Mouse (Mus musculus) CH12.LX (cell line): ENCODE measurements around the gene Traf4. TPM values are rescaled to one million over a fixed set of nuclear protein-coding genes. Genes with fewer than 3 reads are reported as not detected.

ENCODE experiments used
- DNase-seq: peaks from one replicate; pipeline ENCODE4 v3.0.0-alpha.2; 2013; ENCODE audit errors: extremely low read depth
- H3K27ac ChIP-seq: 2 replicates; pipeline ENCODE4 v1.5.1; 2012; ENCODE audit warnings: low read depth, mild to moderate bottlenecking, control low read depth, moderate library complexity; ENCODE audit not compliant: insufficient read depth
- H3K27me3 ChIP-seq: replicated peaks from 2 replicates; pipeline ENCODE3; 2012; ENCODE audit warnings: inconsistent platforms
- H3K36me3 ChIP-seq, 2 experiments: replicated peaks in 1 of 2; 2 replicates each; pipeline versions ENCODE3 to v1.6.1; 2012; ENCODE audit warnings: inconsistent platforms in 1 of 2, low read length in 1 of 2, mild to moderate bottlenecking in 1 of 2, mixed read lengths in 1 of 2, moderate library complexity in 1 of 2; ENCODE audit not compliant: control insufficient read depth in 1 of 2, insufficient read depth in 1 of 2
- H3K4me1 ChIP-seq, 2 experiments: 2 replicates each; pipeline ENCODE4 v1.6.1; 2012; ENCODE audit warnings: inconsistent platforms in 1 of 2, moderate library complexity in 1 of 2; ENCODE audit not compliant: insufficient read depth in 2 of 2, control insufficient read depth in 1 of 2
- H3K4me2 ChIP-seq: 2 replicates; pipeline ENCODE4 v1.6.1; 2012; ENCODE audit warnings: low read depth, mild to moderate bottlenecking, control low read depth; ENCODE audit not compliant: poor library complexity, insufficient read depth, severe bottlenecking
- H3K4me3 ChIP-seq, 3 experiments: fragments of 150-350 bp in 1 of 3; sonication (generic) in 1 of 3; replicated peaks in 1 of 3; 2 replicates each; pipeline versions ENCODE3 to v1.5.1; 2011 to 2012; ENCODE audit warnings: low read depth in 2 of 3, low read length in 2 of 3, mild to moderate bottlenecking in 2 of 3, moderate library complexity in 2 of 3, control low read depth in 1 of 3, improper control_type of control experiment in 1 of 3, inconsistent platforms in 1 of 3, mixed read lengths in 1 of 3; ENCODE audit not compliant: poor library complexity in 1 of 3
- H3K79me2 ChIP-seq: replicated peaks from 2 replicates; pipeline ENCODE4 v1.6.1; 2012; ENCODE audit warnings: mild to moderate bottlenecking, moderate library complexity; ENCODE audit not compliant: control insufficient read depth, poor library complexity, insufficient read depth, severe bottlenecking; ENCODE audit errors: extremely low read depth
- H3K9ac ChIP-seq: 2 replicates; pipeline ENCODE4 v1.6.1; 2012; ENCODE audit warnings: low read depth, mild to moderate bottlenecking, control low read depth, moderate library complexity; ENCODE audit not compliant: insufficient read depth
- H3K9me3 ChIP-seq: replicated peaks from 2 replicates; pipeline ENCODE3; 2012; ENCODE audit warnings: low read length, inconsistent platforms, mixed read lengths
- BHLHE40 ChIP-seq: IDR thresholded peaks from 2 replicates; pipeline ENCODE4 v1.6.1; 2011; ENCODE audit warnings: mild to moderate bottlenecking, low read depth, low read length, improper control_type of control experiment
- CHD1 ChIP-seq: IDR thresholded peaks from 2 replicates; pipeline ENCODE4 v1.6.1; 2012; ENCODE audit warnings: low read depth, low read length, improper control_type of control experiment, inconsistent platforms
- CTCF ChIP-seq, 2 experiments: IDR thresholded peaks in 1 of 2; conservative IDR thresholded peaks in 1 of 2; 2 replicates each; pipeline ENCODE4 v1.5.1; 2011 to 2012; ENCODE audit warnings: low read depth in 2 of 2, low read length in 2 of 2, improper control_type of control experiment in 1 of 2, inconsistent platforms in 1 of 2, mild to moderate bottlenecking in 1 of 2, moderate library complexity in 1 of 2
- E2F4 ChIP-seq: IDR thresholded peaks from 2 replicates; pipeline ENCODE4 v1.6.1; 2011; ENCODE audit warnings: low read depth, low read length, improper control_type of control experiment; ENCODE audit not compliant: insufficient replicate concordance
- EP300 ChIP-seq: IDR thresholded peaks from 2 replicates; pipeline ENCODE4 v1.6.1; 2011; ENCODE audit warnings: low read length, improper control_type of control experiment
- GABPA ChIP-seq: IDR thresholded peaks from 2 replicates; pipeline ENCODE4 v1.6.1; 2012; ENCODE audit warnings: low read depth, low read length, improper control_type of control experiment, inconsistent platforms; ENCODE audit not compliant: insufficient replicate concordance
- HCFC1 ChIP-seq: IDR thresholded peaks from 2 replicates; pipeline ENCODE4 v1.6.1; 2012; ENCODE audit warnings: low read depth, mild to moderate bottlenecking, inconsistent platforms, low read length, improper control_type of control experiment
- JUN ChIP-seq: IDR thresholded peaks from 2 replicates; pipeline ENCODE4 v1.6.1; 2011; ENCODE audit warnings: low read depth, mild to moderate bottlenecking, low read length, improper control_type of control experiment, moderate library complexity; ENCODE audit not compliant: insufficient read depth
- KAT2A ChIP-seq: IDR thresholded peaks from 2 replicates; pipeline ENCODE4 v1.6.1; 2012; ENCODE audit warnings: low read length, improper control_type of control experiment, inconsistent platforms; ENCODE audit not compliant: insufficient replicate concordance
- MAFK ChIP-seq: IDR thresholded peaks from 2 replicates; pipeline ENCODE4 v1.6.1; 2011; ENCODE audit warnings: low read length, improper control_type of control experiment; ENCODE audit not compliant: insufficient replicate concordance
- MAZ ChIP-seq: IDR thresholded peaks from 2 replicates; pipeline ENCODE4 v1.6.1; 2012; ENCODE audit warnings: low read depth, mild to moderate bottlenecking, inconsistent platforms, low read length, improper control_type of control experiment, moderate library complexity
- MEF2A ChIP-seq: IDR thresholded peaks from 2 replicates; pipeline ENCODE4 v1.6.1; 2014; ENCODE audit warnings: low read depth, mild to moderate bottlenecking, inconsistent platforms, low read length, improper control_type of control experiment, borderline replicate concordance
- NRF1 ChIP-seq: IDR thresholded peaks from 2 replicates; pipeline ENCODE4 v1.6.1; 2014; ENCODE audit warnings: low read depth, mild to moderate bottlenecking, inconsistent platforms, low read length, improper control_type of control experiment, moderate library complexity
- RAD21 ChIP-seq: IDR thresholded peaks from 2 replicates; pipeline ENCODE4 v1.6.1; 2011; ENCODE audit warnings: low read depth, mild to moderate bottlenecking, low read length, improper control_type of control experiment, moderate library complexity
- RCOR1 ChIP-seq: conservative IDR thresholded peaks from 2 replicates; pipeline ENCODE4 v1.6.1; 2012; ENCODE audit warnings: low read depth, mild to moderate bottlenecking, inconsistent platforms, low read length, improper control_type of control experiment
- SMC3 ChIP-seq: IDR thresholded peaks from 2 replicates; pipeline ENCODE4 v1.6.1; 2011; ENCODE audit warnings: low read depth, low read length, improper control_type of control experiment
- TCF12 ChIP-seq: IDR thresholded peaks from 2 replicates; pipeline ENCODE4 v1.6.1; 2014; ENCODE audit warnings: low read depth, mild to moderate bottlenecking, inconsistent platforms, low read length, improper control_type of control experiment
- USF2 ChIP-seq: conservative IDR thresholded peaks from 2 replicates; pipeline ENCODE4 v1.6.1; 2011; ENCODE audit warnings: low read depth, low read length, improper control_type of control experiment
- ZC3H11A ChIP-seq: IDR thresholded peaks from 2 replicates; pipeline ENCODE4 v1.6.1; 2012; ENCODE audit warnings: low read depth, mild to moderate bottlenecking, inconsistent platforms, low read length, improper control_type of control experiment
- ZKSCAN1 ChIP-seq: IDR thresholded peaks from 2 replicates; pipeline ENCODE4 v1.6.1; 2012; ENCODE audit warnings: low read depth, inconsistent platforms, low read length, improper control_type of control experiment, borderline replicate concordance
- ZMIZ1 ChIP-seq: IDR thresholded peaks from 2 replicates; pipeline ENCODE4 v1.6.1; 2012; ENCODE audit warnings: low read depth, mild to moderate bottlenecking, inconsistent platforms, low read length, improper control_type of control experiment
- ZNF384 ChIP-seq: IDR thresholded peaks from 2 replicates; pipeline ENCODE4 v1.6.1; 2012; ENCODE audit warnings: low read depth, low read length, improper control_type of control experiment, inconsistent platforms
- dilution Hi-C: fragments of 300-500 bp; cut with MboI; formaldehyde crosslinking; loops from 2 replicates; pipeline ENCODE4 v1.14.3; 2020; ENCODE audit warnings: low sequenced_read_pairs; ENCODE audit not compliant: extremely low pct_unique_long_range_greater_than_20kb, extremely low pct_ligation_motif_present
- in situ Hi-C: fragments of 300-500 bp; cut with MboI; formaldehyde crosslinking; loops from 3 replicates; pipeline ENCODE4 v1.14.3; 2019; ENCODE audit warnings: low sequenced_read_pairs, low pct_ligation_motif_present, low pct_unique_long_range_greater_than_20kb, mixed read lengths
- polyA plus RNA-seq: library from polyadenylated mRNA; unstranded; fragments of >175 nt; gene quantifications from 2 replicates; pipeline ENCODE4 v1.2.1, GENCODE M21; 2012; ENCODE audit warnings: low read depth; ENCODE audit not compliant: insufficient read length
- total RNA-seq, 2 experiments: library from RNA; depleted of rRNA; stranded (reverse); fragments of 300-350 nt in 1 of 2; fragments of >200 nt in 1 of 2; gene quantifications; 2 replicates each; pipeline ENCODE4 v1.2.3; 2012 to 2014

The Traf4 gene
- total and polyA plus RNA-seq, 3 experiments = 20.8 to 68.7 (median 55.9) TPM

DNA sequence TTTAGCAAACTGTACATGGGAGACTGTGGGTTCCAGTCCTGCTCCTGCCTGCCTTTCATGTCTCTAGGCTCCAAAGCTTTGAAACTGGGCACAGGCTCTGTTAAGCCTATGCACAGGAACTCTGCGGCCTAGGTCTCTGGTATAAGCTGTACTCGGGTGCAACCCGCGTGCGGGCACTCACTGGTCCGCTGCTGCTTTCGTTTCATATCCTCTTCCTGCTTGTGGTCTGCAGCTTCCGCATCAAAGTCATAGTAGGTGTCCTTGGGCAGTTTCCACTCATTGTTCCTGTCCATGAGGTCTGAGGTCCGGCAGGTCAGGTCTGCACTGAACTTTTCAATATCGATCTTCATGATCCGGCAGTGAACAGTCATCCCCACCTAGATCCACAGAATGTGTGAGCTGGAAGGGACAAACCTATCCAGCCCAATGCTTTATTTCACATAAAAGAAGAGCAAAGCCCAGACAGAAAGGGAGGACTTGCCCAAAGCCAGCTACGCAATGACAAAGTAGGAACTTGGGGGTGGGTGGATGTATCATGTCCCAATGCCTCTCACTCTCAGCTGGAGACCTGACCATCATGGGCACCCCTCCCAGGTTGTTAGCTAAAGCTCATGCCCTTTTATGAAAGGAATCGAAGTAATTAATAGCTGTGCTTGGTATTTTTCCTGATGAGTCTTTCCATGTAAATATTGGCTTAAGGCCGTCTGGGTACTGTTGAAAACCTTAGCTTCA, 47.9 kb upstream of the Traf4 start:
- in situ Hi-C loops = no loop called here
- no peaks in the 10 kb centered on the region for H3K4me1 ChIP-seq
- dilution Hi-C loops = no loop called here
- no peaks in the 10 kb centered on the region for H3K9me3 ChIP-seq
- H3K36me3 ChIP-seq = peaks cover 88 to 94% of the 10 kb centered on the region in 2 experiments
- TF ChIP-seq CHD1 (no peak), JUN (no peak), NRF1 (no peak), EP300 (no peak), HCFC1 (no peak), ZMIZ1 (no peak), MAZ (no peak), MAFK (no peak), MEF2A (no peak), RCOR1 (no peak), ZC3H11A (no peak), RAD21 (no peak), GABPA (no peak), ZKSCAN1 (no peak), USF2 (no peak), KAT2A (no peak), SMC3 (no peak)
- no peak overlapping the region for H3K9ac ChIP-seq
- no peak overlapping the region for H3K4me2 ChIP-seq
- H3K27me3 ChIP-seq = no peaks in the 10 kb centered on the region
- no peak overlapping the region for H3K4me3 ChIP-seq
- DNase-seq = no peak
- H3K79me2 ChIP-seq = no peaks in the 10 kb centered on the region
- H3K27ac ChIP-seq = no peak overlapping the region

DNA sequence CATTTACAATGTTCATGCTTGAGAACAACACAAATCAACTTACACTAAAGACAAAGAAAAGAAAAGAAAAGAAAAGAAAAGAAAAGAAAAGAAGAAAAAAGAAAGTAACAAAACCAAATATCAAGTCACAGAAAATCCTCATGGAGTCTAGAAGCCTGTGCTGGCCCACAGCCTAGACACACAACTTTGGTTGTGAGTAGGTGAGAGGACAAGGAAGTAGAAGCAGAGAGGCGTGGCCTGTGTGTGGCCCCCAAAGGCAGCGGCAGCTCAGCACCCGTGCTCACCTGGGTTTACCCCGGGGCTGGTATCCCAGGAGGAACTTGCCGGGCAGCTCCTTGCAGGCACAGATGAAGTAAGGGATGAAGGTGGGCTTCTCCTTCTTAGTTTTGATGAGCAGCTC, 46.1 kb upstream of the Traf4 start:
- Histone ChIP-seq H3K27ac (no peak overlapping the region), H3K79me2 (no peaks in the 10 kb centered on the region)
- dilution Hi-C loops = no loop called here

More for the DNA sequence above, 46.1 kb upstream of the Traf4 start:
- in situ Hi-C loops = no loop called here
- Histone ChIP-seq H3K9me3 (no peaks in the 10 kb centered on the region), H3K4me3 (no peak overlapping the region), H3K36me3 (peaks cover 89 to 95% of the 10 kb centered on the region in 2 experiments), H3K4me1 (no peaks in the 10 kb centered on the region), H3K4me2 (no peak overlapping the region), H3K9ac (no peak overlapping the region), H3K27me3 (no peaks in the 10 kb centered on the region)
- TF ChIP-seq TCF12 (no peak), CTCF (conservative IDR thresholded peaks at IDR 0.05 in 1 of 2, IDR thresholded peaks at IDR 0.05 in 1 of 2; ENCODE audit: low read depth in 2 of 2, low read length in 2 of 2) (no peak), E2F4 (no peak), ZC3H11A (no peak), ZKSCAN1 (no peak), BHLHE40 (no peak), EP300 (no peak), NRF1 (no peak), KAT2A (no peak), ZNF384 (no peak)
- no peak for DNase-seq
